Mouse (Mus musculus) layer of hippocampus, adult 2 months (tissue): ENCODE measurements around the gene Gdap1l1. TPM values are rescaled to one million over a fixed set of nuclear protein-coding genes. Genes with fewer than 3 reads are reported as not detected.

Experiments
- DNase-seq, 2 experiments: peaks; one replicate each; pipeline ENCODE4 v3.0.0; 2022; ENCODE audit warnings: low spot score in 2 of 2
- H3K27ac ChIP-seq: fragments of 200-600 bp; 2 replicates; pipeline ENCODE4 v1.8.1; 2022
- H3K4me3 ChIP-seq: fragments of 200-600 bp; 2 replicates; pipeline ENCODE4 v1.8.1; 2022; ENCODE audit warnings: mild to moderate bottlenecking
- CTCF ChIP-seq: fragments of 200-600 bp; conservative IDR thresholded peaks from 2 replicates; pipeline ENCODE4 v1.8.1; 2022; ENCODE audit warnings: antibody characterized with exemption, mild to moderate bottlenecking, moderate library complexity
- total RNA-seq, 2 experiments: library from RNA; stranded (reverse); gene quantifications; 2 replicates each; pipeline ENCODE4 v1.2.3; 2021

The Gdap1l1 gene
- total RNA-seq, 2 experiments from 2014 or later = 61.5 to 70.7 TPM

DNA sequence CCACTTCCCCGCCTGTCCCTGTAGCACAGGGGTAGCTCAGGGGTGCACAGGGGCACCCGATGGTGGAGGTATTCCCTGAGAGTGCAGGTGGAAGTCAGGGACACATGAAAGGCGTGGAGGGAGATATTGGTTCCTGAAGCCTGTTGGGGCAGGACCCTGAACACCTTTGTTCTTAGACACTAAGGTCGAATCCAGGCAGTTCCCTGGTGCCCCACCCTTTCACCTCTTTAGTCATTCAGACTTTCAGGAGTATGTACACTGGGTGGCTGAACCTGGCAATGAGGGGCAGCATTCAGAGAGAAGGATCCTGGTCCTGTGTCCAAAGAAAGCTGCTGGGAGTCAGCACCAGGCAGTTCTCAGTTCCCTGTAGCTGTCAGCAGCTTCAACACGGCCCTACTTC lies 24.1 kb downstream of the Gdap1l1 start:
- no peak for TF ChIP-seq CTCF
- Histone ChIP-seq H3K27ac (no peak overlapping the region), H3K4me3 (no peak overlapping the region)
- no peak for DNase-seq

GRCm38 (mm10) chr2:163462801-163463200 lies 24.5 kb downstream of the Gdap1l1 start:
- H3K27ac ChIP-seq = no peak overlapping the region
- H3K4me3 ChIP-seq = no peak overlapping the region
- no peak for TF ChIP-seq CTCF
- no peak for DNase-seq

DNA sequence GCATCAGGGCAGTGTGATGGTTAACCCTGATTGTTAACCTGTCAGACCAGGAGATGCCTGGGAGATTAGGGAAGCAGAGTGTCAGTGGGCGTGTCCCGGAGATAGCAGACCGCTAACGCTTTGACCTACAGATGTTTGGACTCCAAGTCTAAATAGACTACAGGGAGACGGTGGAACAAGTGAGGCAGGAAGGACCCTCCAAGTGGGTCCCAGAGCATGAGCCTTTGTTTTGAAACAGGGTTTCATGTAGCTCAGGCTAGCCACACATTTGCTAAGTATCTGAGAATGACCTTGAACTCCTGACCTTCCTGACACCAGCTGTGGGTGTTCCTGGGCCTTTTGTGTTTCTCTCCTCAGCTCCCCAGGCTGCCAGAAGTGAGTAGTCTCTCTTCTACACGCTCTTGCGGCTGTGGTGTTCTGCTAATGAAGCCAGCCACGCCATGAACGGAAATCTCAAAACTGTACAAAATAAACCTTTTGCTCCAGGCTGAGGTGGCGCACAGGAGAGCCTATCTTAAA lies 25.0 kb downstream of the Gdap1l1 start:
- H3K4me3 ChIP-seq = no peak overlapping the region
- H3K27ac ChIP-seq = no peak overlapping the region
- no peak for TF ChIP-seq CTCF
- no peak for DNase-seq

GRCm38 (mm10) chr2:163463998-163464397 lies 25.7 kb downstream of the Gdap1l1 start:
- H3K4me3 ChIP-seq = no peak overlapping the region
- TF ChIP-seq CTCF = no peak
- H3K27ac ChIP-seq = no peak overlapping the region
- DNase-seq = no peak

- no peak overlapping the region for H3K27ac ChIP-seq
- no peak for DNase-seq
- TF ChIP-seq CTCF = no peak
- H3K4me3 ChIP-seq = no peak overlapping the region
These were observed 26.3 kb downstream of the Gdap1l1 start for GRCm38 (mm10) chr2:163464562-163464961.

GRCm38 (mm10) chr2:163466771-163467170 lies 28.5 kb downstream of the Gdap1l1 start:
- no peak overlapping the region for H3K4me3 ChIP-seq
- no peak for DNase-seq
- no peak overlapping the region for H3K27ac ChIP-seq
- no peak for TF ChIP-seq CTCF

GRCm38 (mm10) chr2:163467585-163467984 lies 29.3 kb downstream of the Gdap1l1 start:
- TF ChIP-seq CTCF = no peak
- Histone ChIP-seq H3K27ac (no peak overlapping the region), H3K4me3 (no peak overlapping the region)
- DNase-seq = no peak

GRCm38 (mm10) chr2:163468866-163469265 lies 30.6 kb downstream of the Gdap1l1 start:
- H3K27ac ChIP-seq = no peak overlapping the region
- TF ChIP-seq CTCF = no peak
- no peak overlapping the region for H3K4me3 ChIP-seq
- no peak for DNase-seq

GRCm38 (mm10) chr2:163469711-163470110 lies 31.4 kb downstream of the Gdap1l1 start:
- Histone ChIP-seq H3K27ac (no peak overlapping the region), H3K4me3 (no peak overlapping the region)
- TF ChIP-seq CTCF = no peak
- no peak for DNase-seq

- DNase-seq = no peak
- no peak for TF ChIP-seq CTCF
- H3K27ac ChIP-seq = peak overlapping the region; percentile 90; the same call in 1 of the 2 replicates
- peak overlapping the region; percentile 80 for H3K4me3 ChIP-seq
These were observed 32.9 kb downstream of the Gdap1l1 start for GRCm38 (mm10) chr2:163471136-163471535.

- no peak for DNase-seq
These were observed 33.6 kb downstream of the Gdap1l1 start for GRCm38 (mm10) chr2:163471710-163472465.

GRCm38 (mm10) chr2:163472466-163472851 lies 34.2 kb downstream of the Gdap1l1 start, which contains the start of gene Fitm2:
Fitm2 (minus strand) TSS chr2:163472629.
- DNase-seq = peak; percentile 94 to 97
- Histone ChIP-seq H3K4me3 (peak within 1 kb of the TSS; percentile 80), H3K27ac (peak within 1 kb of the TSS; percentile 90)
- peak; percentile 99 for TF ChIP-seq CTCF

More at GRCm38 (mm10) chr2:163471710-163472465, 33.6 kb downstream of the Gdap1l1 start:
- Histone ChIP-seq H3K4me3 (peak overlapping the region; percentile 80), H3K27ac (peak overlapping the region; percentile 90)
- no peak for TF ChIP-seq CTCF

DNA sequence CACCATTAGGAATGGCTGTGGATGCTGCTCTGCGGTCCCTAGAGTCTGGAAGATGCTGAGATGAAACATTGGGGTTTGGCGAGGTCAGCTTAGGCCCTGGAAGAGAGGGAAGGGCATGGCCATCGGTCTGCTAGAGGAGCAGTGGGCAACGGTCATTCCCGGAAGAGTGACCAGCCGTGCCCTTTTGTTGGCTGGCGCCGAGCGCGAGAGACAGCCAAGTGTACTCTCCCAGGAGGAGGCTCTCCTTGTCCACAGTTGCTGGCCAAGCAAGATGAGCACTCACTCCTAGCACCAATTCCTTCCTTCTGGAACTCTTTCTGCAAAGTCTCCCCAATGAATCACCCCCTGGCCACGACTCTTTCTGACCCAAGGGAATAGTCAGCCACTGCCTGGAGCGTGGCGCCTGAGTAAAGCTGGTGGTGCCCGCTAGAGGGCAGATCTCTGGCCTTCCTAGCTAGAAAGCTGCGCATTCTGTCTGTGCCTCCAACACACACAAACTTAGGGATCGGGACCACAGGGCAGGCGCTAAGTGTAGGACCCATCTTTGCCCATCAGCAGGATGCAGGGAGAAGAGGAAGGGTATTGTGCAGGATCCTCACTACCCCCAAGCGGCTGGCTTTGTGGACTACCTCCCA lies 42.0 kb downstream of the Gdap1l1 start:
- no peak for DNase-seq
- H3K4me3 ChIP-seq = no peak overlapping the region
- H3K27ac ChIP-seq = no peak overlapping the region
- peak; percentile 70 for TF ChIP-seq CTCF
